Mouse (Mus musculus): ENCODE measurements around the gene Slc7a11.
A peak's percentile ranks its signal among the peaks of the same experiment; 100 is the strongest.

Gene Slc7a11

GRCm38 (mm10) chr3:50001635-50002034 is 441.8 kb downstream of the Slc7a11 start:
- DNase-seq (ENCODE audit: low read depth, low spot score) = peak; percentile 32

DNA sequence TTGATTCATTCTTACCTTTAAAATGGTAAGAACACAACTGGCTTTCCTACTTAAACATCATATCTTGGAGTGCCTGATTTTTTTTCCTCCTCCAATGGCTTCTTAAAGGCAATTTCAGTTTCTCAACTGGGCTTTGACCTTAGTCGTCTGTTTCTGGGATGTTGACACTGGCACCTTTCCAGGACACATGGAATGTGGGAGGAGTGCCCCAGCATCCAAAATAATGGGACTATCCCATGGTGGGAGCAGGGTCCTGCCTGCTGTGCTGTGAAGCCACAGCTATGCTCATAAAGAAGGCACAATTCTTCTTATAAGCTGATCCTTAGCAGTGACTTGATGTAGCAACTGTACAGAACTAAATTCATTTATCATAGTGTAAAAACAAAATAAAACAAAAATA is 450.5 kb downstream of the Slc7a11 start:
- peak; percentile 53 for DNase-seq (ENCODE audit: low read depth, low spot score)

GRCm38 (mm10) chr3:49987236-49987635 is 456.2 kb downstream of the Slc7a11 start:
- DNase-seq (ENCODE audit: low read depth, low spot score) = no peak

DNA sequence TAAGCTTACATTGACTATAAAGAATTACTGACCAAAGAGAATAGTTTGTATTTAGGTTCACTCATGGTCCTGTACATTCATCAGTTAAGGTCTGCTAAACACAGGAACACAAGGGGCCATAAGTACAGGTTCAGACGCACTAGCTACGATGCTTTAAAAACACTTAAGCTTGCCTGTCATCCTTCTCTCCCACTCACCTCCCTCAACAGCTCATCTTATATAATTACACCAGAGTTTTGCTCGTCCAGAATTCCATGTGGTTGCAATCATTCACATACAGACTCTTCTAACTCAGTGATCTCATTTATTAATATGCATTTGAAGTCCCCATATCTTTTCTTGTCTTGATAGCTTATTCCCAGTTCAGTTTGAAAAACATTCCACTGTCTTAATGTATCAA is 458.6 kb downstream of the Slc7a11 start:
- DNase-seq (ENCODE audit: low read depth, low spot score) = peak; percentile 39

GRCm38 (mm10) chr3:49983429-49984268 is 459.8 kb downstream of the Slc7a11 start:
- DNase-seq (ENCODE audit: low read depth, low spot score) = no peak

DNA sequence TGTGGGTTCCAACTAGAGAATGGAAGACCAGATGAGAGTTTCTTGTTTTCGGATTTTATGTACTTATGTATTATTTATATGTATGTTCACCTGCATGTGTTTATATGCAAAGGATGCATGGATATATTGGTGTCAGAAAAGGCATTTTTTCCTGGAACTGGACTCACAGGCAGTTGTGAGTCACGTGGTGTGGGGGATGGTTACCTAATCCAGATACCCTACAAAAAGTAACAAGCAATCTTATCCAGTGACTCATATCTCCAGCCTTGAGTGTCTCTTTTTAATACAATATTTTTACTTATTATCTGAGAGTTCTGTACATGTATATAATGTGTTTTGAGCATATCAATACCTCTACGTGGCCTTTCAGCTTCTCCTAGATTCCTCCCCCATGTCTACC is 469.4 kb downstream of the Slc7a11 start:
- DNase-seq (ENCODE audit: low read depth, low spot score) = no peak

- DNase-seq (ENCODE audit: low read depth, low spot score) = no peak
Measured at GRCm38 (mm10) chr3:49965569-49965968, 477.8 kb downstream of the Slc7a11 start.

- no peak for DNase-seq (ENCODE audit: low read depth, low spot score)
Measured at GRCm38 (mm10) chr3:49960581-49960980, 482.8 kb downstream of the Slc7a11 start.

DNA sequence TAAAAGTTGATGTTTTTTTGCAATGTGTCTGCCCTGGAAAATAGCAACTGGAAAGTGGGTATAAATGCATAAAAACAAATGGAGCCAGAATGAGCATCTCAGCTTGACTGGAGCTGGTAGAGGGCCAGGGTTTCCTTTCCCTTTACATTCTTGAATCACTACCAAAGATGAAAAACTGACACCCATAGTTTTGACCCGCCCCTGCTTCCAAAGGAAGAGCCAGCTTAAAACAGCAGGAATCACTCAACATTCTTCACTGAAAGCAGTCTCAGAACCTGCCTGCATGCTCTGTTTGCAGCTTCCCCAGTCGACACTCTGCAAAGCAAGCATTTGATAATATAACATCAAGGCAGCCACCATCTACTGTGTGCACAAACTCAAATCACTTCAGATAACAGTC is 496.6 kb downstream of the Slc7a11 start:
- peak; percentile 19 for DNase-seq (ENCODE audit: low read depth, low spot score)

DNA sequence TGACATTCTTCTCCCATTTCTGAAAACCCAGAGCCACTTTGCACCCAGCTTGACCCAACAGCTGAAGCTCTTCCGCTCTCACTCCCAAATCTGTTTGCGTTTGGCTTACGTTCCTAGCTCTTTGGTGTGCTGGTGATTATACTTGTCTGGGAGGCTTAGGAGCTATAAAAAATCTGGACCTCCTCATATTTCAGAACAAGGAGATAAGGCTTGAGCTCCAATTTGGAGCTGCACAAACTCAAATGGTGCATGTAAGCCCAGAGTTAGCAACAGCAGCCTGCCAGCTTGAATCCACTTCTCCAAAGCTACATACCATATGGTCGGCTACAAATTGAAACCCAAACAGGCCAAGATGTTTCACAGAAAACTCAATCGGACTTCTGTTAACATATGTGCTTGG is 498.6 kb downstream of the Slc7a11 start:
- peak; percentile 34 for DNase-seq (ENCODE audit: low read depth, low spot score)

- no peak for DNase-seq (ENCODE audit: low read depth, low spot score)
Measured at GRCm38 (mm10) chr3:49937611-49938010, 505.8 kb downstream of the Slc7a11 start.

GRCm38 (mm10) chr3:49929496-49929895 is 513.9 kb downstream of the Slc7a11 start:
- no peak for DNase-seq (ENCODE audit: low read depth, low spot score)

- peak; percentile 60 for DNase-seq (ENCODE audit: low read depth, low spot score)
Measured at GRCm38 (mm10) chr3:49928509-49929263, 514.7 kb downstream of the Slc7a11 start.

DNA sequence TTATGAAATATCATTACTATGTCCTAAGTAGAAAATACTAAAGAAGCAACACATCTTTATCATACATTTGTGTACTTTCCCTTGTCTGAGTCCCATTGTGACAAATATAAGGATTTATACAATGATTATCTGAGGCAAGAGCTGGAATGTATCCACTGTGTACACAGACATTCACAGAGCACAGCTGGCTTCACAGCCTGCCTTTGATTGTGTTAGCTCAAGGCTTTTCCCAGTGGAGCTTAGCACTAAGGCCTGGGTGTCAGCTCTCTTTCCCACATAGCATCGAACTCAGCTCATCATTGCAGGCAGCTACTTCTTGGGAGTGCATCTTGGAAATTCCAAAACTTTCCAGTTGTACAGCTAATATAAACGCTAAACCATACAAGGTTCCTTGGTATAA is 529.5 kb downstream of the Slc7a11 start:
- DNase-seq (ENCODE audit: low read depth, low spot score) = peak; percentile 17

GRCm38 (mm10) chr3:49910922-49911321 is 532.5 kb downstream of the Slc7a11 start:
- DNase-seq (ENCODE audit: low read depth, low spot score) = peak; percentile 16

DNA sequence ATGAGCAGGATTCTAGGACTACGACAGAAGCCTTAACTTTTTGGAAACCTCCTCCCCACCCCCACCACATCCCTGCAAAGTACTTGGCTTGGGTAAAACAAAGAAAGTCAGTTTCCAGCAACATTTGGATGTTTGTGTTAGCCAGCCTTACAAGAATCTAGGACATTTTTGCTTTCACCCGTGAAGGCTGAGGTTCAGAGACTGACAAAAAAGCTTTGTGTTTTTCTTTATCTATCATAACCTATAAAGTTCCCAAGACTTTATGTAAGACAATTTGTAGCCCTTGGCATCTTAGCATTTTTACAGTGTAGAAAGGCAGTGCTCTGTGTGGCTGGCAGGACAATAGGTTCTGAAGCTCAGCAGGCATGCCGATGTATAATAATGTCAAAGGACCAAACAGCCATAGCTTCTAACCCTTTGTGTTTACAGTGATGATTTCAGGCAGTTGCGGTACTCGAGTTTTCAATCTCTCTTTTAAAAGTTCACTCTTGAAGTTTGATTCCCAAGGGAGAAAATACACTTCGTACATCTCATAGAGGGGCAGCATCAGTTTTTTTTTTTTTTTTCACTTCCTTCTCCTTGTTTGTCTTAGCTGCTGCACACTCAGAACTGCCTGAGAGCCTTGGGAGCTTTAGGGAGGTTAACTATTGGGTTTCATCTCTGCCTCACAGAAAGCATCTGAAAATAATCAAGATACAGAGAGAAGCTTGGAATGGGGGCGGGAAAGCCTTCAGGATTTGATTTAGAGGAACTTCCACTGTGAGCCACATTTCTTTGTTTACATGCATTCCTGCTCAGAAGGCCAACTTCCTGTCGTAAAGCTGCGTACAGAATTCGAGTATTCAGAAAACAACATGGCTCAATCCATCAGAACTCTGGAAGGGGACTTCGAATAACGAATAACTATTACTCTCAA is 534.7 kb downstream of the Slc7a11 start:
- peak; percentile 88 for DNase-seq (ENCODE audit: low read depth, low spot score)

DNA sequence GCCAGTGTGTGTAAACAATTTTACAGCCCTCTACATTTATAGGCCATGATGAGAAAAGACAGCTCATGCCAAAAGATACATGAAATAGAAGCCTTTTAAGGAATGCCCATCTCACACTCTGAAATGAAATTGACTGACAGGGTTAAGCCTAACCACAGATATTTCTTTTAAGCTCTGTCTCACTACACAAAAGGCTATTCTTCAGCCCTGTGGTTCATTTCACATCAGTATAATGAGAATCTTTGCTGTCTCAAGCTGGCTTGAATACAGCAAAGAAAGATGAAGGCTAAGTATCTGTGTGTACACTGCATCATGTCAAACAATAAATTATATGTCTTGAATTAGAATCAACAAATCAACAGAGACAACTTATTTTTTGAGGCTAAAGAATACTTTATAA is 549.5 kb downstream of the Slc7a11 start:
- DNase-seq (ENCODE audit: low read depth, low spot score) = no peak

- DNase-seq (ENCODE audit: low read depth, low spot score) = no peak
Measured at GRCm38 (mm10) chr3:49887359-49887758, 556.1 kb downstream of the Slc7a11 start.

DNA sequence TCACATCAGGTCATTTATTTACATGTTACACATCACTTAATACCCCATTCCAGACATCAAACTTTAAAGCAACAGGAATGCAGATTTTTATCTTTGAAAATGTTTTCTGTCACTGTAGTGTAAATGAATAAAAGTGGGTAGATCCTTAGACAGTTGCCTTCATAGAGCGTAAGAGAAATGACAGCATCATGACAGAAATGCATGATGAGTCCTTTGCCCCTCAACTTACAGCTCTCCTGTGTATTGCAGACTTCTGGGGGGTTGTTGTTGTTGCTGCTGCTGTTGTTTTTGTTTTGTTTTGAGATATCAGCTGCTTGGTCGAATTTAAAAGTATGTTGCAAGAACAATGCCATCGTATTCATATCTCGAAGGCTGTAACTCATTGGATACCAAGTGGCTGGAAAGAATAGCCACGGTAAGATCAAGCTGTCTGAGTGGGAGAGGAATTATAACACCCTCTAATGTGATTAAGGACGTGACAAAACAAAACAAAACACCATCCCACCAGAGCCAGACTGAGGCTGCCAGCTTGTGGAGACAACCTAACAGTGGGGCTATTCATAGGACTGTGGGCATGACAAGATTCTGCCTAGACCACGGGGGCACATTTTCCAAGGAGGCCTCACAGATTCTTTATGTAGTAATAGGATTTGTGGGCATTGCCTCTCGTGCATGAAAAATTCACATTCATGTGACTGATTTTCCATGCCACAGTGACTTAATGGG is 557.0 kb downstream of the Slc7a11 start:
- peak; percentile 61 for DNase-seq (ENCODE audit: low read depth, low spot score)

DNA sequence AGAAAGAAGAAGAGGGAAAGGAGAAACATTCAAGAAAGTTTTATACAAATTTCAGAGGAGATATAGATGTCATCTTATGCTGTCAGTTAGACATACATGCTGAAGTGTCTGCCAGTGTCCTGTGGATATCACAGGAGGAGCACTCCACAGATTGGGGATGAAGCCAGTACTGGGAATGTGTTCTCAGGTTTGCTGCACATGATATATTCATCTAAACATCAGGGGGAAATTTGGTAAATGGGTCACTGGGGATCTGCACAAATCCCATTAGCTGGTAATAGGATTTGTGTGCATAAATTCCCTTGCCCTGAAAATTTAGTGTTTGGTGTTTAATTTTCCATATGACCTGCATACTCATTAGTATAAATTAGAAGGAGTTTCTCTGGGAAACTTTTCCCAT is 562.9 kb downstream of the Slc7a11 start:
- no peak for DNase-seq (ENCODE audit: low read depth, low spot score)

- DNase-seq (ENCODE audit: low read depth, low spot score) = no peak
Measured at GRCm38 (mm10) chr3:49870786-49871185, 572.6 kb downstream of the Slc7a11 start.
